Mouse (Mus musculus) embryonic facial prominence, embryonic 10.5 days (tissue): ENCODE data around the gene Nt5c1b. TPM values are rescaled to one million over a fixed set of nuclear protein-coding genes. Genes with fewer than 3 reads are reported as not detected.

ENCODE experiments used
- DNase-seq: peaks from one replicate; pipeline ENCODE4 v3.0.0-alpha.2; 2017; ENCODE audit warnings: low spot score
- H3K27ac ChIP-seq: fragments of 300-500 bp; sonication (generic); replicated peaks from 2 replicates; pipeline ENCODE4 v1.5.1; 2016; ENCODE audit warnings: mild to moderate bottlenecking
- H3K27me3 ChIP-seq: fragments of 300-500 bp; sonication (generic); replicated peaks from 2 replicates; pipeline ENCODE4 v1.6.1; 2016; ENCODE audit warnings: low read depth, mild to moderate bottlenecking; ENCODE audit not compliant: poor library complexity, severe bottlenecking
- H3K36me3 ChIP-seq: fragments of 300-500 bp; sonication (generic); replicated peaks from 2 replicates; pipeline ENCODE4 v1.6.1; 2016; ENCODE audit warnings: mild to moderate bottlenecking, moderate library complexity
- H3K4me1 ChIP-seq: fragments of 300-500 bp; sonication (generic); 2 replicates; pipeline ENCODE4 v1.6.1; 2016
- H3K4me3 ChIP-seq: fragments of 300-500 bp; sonication (generic); 2 replicates; pipeline ENCODE4 v1.5.1; 2016; ENCODE audit warnings: mild to moderate bottlenecking, moderate library complexity
- H3K9me3 ChIP-seq: fragments of 300-500 bp; sonication (generic); 2 replicates; pipeline ENCODE4 v1.6.1; 2016; ENCODE audit warnings: mild to moderate bottlenecking
- WGBS: fragments of 180-500 bp; shearing (Covaris S2); methylation state at CpG from one replicate; pipeline ENCODE4 v1.1.7; 2016; 5-methylcytosine and 5-hydroxymethylcytosine counted together
- polyA plus RNA-seq: library from polyadenylated mRNA; unstranded; fragments of >200 nt; fragmentation: Nextera tagmentation; extraction: Ambion mirVana; gene quantifications from 2 replicates; pipeline ENCODE4 v1.2.1, GENCODE M21; 2016

The Nt5c1b gene
- polyA plus RNA-seq, 1 experiment from 2014 or later: not detected

DNA sequence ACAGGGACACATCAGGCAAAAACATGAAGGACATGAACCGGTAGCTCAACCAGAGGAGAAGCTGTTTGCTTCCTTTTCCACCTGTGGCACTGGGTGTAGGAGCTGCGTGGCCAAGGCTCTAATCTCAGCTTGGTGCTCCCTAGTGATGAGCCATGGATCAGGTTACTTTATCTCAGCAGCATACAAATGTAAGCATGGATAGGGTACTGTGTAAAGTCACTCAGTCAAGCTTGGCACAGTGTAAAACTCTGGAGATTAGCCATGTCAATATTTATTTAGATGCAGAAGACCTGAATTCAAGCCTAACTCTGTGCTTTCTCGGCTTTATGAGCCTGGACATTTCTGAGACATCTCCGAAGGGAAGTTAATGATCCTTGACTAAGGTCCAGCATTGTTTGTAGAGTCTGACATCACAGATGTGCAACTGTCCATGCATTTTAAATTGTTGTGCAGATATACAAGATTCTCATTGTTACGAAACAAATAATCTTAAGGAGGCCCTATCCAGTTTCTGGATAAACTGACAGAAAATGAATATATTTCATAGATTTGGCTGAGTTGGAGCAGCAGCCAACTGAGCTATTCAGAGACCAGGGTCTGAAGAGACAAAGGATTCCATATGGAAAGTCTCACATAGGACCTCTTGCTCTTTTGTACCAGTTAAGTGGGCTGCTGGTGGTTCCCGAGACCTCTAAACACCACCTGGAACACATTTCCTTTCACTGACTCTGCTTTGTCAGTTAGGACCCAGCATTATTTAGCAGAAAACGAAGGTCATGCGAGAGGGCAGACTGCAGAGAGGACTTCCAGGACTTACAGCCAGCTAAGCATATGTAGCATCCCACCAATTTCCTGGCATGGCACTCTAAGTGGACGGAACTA lies 56.5 kb downstream of the Nt5c1b start:
- DNase-seq: peak; percentile 16
- no peaks in the 10 kb centered on the region for H3K9me3 ChIP-seq
- H3K36me3 ChIP-seq: no peaks in the 10 kb centered on the region
- H3K27me3 ChIP-seq: no peaks in the 10 kb centered on the region
- H3K27ac ChIP-seq: no peak overlapping the region
- peaks cover 11% of the 10 kb centered on the region for H3K4me1 ChIP-seq
- H3K4me3 ChIP-seq: no peak overlapping the region
- WGBS: 63% methylated on average over 9 of the region's 9 CpGs

GRCm38 (mm10) chr12:10430999-10431398 lies 61.2 kb downstream of the Nt5c1b start:
- Histone ChIP-seq H3K36me3 (no peaks in the 10 kb centered on the region), H3K27ac (no peak overlapping the region), H3K27me3 (no peaks in the 10 kb centered on the region), H3K4me3 (no peak overlapping the region), H3K9me3 (no peaks in the 10 kb centered on the region), H3K4me1 (peaks cover 8% of the 10 kb centered on the region)
- no peak for DNase-seq
- WGBS: 89% methylated on average over 1 of the region's 1 CpGs

- DNase-seq: peak; percentile 88
- H3K9me3 ChIP-seq: no peaks in the 10 kb centered on the region
- peaks cover 6% of the 10 kb centered on the region; the same call in 1 of the 2 replicates for H3K27me3 ChIP-seq
- WGBS: 23% methylated on average over 15 of the region's 15 CpGs
- H3K4me1 ChIP-seq: peaks cover 28% of the 10 kb centered on the region
- H3K27ac ChIP-seq: no peak overlapping the region
- H3K36me3 ChIP-seq: no peaks in the 10 kb centered on the region
- H3K4me3 ChIP-seq: no peak overlapping the region
These were observed 68.6 kb downstream of the Nt5c1b start for GRCm38 (mm10) chr12:10438054-10439001.

Other genes starting within 250 kb of the Nt5c1b start
- 19.6 and 23.8 TPM in 2 replicates for gene Rdh14, start 20.8 kb downstream of the Nt5c1b start, polyA plus RNA-seq